Mouse (Mus musculus): ENCODE data around the gene Supt3.

Gene Supt3

DNA sequence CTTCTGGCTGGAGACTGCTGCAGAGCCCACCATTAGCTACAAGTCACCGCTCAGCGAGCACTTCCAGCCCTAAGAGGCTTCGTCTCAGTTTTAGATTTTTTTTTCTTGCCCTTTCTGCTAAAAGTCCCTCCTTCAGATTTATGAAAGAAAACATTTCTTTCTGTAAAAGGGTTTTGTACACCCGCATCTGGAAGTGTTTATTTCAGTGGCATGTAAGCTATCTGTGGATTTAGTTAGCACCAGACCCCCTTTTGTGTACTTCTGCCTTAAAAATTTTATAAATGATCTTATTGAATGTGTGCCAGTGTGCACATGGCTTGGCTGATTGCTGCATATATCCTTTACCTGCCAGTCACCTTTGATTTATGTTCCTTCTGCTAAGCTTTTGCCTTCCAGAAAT is 277.6 kb downstream of the Supt3 start:
- DNase-seq (ENCODE audit: low read depth, low spot score): no peak

DNA sequence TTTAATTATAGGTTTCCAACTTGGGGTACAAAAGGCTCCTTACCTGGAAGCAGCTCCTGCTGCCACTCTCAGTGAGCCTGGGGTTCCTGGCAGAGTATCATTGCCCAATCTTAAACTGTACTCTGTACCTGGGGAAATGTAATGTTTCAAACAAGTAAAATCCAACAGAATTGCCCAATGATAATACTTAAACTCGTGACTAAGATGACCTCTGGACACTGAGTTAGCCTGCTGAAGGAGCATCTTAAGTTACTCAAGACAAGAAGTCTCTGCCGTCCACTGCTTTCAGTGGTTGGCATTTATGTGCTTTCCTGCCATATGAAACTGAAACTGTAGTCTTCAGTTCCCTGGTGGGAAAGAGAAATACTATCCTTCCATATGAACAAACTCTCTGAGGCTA is 279.9 kb downstream of the Supt3 start:
- DNase-seq (ENCODE audit: low read depth, low spot score): no peak

DNA sequence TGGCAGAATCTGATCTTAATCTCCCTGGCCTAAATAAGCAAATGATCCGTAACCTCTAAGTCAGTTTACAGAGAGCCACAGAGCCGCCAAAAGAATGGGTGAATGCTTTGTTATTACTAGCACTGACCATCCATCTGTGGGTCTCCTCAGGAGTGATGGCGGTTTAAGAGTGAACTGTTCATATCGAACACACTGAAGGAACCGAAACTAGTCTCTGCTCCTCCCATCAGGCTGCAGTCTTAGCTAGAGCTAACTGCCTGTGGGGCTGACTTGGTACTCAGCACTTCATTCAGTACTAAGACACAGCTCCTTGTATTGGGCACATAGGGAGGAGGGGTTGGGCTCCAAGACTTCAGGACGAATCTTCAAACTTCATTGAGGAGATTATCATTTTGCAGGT is 280.8 kb downstream of the Supt3 start:
- no peak for DNase-seq (ENCODE audit: low read depth, low spot score)

DNA sequence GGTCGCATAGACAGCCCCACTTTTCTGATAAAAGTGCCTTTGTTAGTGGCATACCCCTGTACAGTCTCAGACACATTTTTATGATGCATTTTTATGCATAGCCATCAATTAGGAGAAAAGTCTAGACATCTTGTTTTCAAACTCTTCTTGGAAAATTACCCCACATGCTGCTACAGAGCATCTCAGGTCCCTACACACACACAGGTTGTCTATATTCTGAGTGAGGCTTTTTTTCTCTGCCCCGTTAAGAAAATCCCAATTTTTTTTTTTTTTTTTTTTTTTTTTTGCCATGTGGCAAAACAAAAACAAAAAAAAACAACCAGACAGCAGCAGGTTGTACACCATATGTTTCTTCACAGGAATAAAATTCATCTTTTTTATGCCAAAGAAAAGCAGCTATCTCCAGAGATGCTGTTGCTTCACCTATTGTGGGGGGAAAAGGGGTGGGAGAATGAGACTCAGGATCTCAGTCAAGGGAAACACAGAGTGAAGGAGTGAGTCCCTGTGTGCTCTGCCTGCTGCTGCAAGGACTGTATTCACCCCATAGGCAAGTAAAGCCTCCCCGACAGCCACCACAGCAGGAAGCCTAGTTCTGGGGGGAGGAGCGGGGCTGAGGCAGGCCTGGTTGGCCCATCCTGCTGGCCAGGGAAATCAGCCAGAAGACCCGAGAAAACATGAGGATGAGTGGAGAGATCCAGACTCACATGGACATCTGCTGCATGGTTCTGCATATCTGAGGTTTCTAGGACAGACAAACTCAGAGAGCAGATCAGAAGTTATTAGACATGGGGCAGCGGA is 281.8 kb downstream of the Supt3 start:
- no peak for DNase-seq (ENCODE audit: low read depth, low spot score)

DNA sequence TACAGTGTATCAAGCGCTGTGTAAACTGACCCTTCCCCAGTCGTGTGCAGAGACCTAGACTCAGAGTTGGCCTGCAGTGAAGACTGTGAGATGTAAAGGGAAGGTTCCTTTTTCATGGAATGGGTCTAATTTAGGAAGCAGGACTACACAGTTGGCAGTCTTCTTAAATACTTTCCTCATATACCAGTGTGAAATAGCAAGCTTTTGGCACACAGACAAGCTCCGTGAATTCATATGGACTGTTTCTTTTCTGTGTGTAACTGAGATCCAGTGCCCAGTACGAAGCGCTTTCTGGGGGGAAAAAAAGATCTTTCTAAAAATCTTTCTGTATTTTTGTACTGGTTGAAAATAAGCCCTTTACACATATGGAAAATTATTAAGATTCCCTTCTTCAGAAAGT is 286.8 kb downstream of the Supt3 start:
- DNase-seq (ENCODE audit: low read depth, low spot score): no peak

DNA sequence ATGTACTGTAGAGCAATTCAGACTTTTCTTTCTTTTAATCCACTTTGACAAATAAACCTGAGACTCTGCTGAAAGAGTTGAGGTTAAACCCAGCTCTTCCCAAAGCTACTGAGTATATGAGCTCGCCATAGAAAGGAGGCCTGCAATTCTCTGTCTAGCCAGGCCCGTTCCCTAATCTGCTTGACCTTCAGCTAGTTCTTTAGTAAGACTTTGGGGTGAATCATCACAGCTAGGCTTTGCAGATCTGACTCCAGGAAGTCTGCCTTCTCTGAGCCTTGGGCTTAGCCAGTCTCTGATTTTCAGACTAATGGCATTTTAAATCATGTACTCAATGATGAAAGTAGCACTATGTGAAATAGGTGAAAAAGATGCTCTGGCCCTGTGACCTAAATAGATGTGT is 288.5 kb downstream of the Supt3 start:
- no peak for DNase-seq (ENCODE audit: low read depth, low spot score)

DNA sequence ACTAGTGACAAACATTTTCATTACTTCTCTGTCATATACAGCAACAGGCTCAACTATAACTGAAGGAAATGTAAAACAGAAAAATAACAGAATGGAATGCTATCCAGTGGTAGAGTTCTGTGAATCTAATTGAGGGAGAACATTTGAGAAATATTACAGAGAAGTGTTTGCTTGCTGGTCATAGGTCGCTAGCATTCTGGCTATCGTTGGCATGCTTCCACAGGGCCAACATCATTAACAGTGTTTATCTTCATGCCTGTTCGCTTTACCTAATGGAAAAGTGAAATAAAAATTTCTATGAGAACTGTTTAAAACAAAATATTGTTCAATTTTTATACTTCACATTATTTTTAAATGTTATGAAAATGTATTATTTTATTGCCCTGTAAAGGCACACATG is 290.5 kb downstream of the Supt3 start:
- no peak for DNase-seq (ENCODE audit: low read depth, low spot score)

DNA sequence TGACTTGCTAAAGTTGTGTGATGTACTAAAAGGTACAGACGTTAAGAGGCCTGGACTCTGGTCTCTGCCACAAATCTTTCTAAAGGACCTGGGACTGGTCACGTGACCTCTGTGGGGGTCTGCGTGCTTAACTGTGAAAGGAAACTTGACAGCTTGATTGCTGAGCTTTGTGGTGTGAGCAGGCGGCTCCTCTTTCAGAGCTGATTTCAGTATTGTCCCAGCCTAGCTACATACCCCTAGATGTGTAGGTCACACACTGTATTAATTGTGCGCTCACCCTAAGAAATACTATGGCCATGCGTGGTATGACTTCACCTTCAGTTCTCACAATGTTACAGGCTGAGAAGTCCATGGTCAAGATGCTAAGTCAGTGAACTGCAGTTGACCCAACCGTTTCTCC is 291.4 kb downstream of the Supt3 start:
- DNase-seq (ENCODE audit: low read depth, low spot score): no peak

DNA sequence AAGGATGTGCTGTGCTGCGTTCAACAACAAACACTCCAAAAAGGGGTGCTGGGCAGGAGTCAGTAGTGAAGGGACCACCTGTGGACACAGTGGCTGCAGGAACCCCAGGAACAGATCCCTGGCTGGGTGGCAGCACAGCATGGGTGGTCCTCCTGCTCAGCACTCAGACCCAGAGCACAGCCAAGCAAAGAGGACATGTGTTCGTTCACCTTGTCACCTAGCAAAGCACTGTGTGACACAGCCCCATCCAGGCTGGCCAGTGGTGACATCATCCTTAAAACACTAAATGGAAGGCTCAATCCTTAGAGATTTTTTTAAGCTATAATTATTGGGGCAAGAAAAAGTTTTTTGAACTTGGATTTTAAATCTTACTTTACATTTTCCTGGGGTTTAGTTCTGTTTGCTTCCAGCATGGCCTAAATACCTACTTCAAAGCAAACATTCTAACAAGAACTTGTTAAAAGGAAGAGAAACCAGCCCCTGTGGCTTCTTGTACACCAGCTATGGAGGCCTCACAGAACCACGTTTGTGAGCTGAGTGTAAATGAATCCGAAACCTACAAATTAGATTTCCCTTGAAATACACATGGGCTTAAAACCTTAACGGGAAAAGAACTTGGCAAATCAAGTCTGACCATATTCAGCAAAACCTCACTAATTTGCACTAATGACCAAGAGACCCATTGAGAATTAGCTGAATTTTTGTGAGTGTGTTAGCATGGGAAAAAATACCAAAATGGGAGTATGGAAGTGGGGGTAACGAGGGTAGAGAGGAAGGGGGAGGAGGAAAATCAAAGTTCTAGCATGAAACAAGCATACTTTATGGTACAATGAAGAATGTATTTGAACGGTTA is 295.8 kb downstream of the Supt3 start:
- DNase-seq (ENCODE audit: low read depth, low spot score): no peak

DNA sequence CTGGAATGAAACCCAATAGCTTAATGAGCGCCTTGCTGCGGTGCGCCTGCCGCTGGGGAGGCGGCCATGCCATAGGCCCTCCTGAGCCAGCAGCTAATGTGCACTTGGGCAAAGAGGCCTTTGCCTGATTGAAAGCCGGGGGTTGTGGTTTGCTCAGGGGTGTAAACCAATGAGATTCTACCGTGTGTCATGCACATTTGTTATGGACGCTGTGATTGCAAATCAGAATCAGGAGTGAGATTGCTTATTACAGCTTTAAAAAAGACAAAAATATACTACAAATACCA is 296.3 kb downstream of the Supt3 start:
- no peak for DNase-seq (ENCODE audit: low read depth, low spot score)

DNA sequence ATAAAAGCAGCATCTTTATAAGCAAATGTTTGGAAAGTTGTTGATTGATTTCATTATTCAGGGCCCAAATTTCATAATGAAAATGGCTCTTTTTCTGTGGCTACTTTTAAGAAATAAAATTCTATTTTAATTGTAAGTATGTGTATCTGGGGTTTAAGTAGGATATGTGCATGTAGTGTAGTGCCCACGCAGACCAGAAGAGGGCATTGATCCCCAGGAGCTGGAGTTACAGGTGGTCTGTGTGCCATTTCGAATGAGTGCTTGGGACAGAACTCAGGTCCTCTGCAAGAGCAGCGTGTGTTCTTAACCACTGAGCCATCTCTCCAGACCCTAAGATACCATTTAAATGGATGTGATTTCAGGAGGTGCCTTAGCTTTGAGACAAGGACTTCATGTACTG is 296.8 kb downstream of the Supt3 start:
- no peak for DNase-seq (ENCODE audit: low read depth, low spot score)

DNA sequence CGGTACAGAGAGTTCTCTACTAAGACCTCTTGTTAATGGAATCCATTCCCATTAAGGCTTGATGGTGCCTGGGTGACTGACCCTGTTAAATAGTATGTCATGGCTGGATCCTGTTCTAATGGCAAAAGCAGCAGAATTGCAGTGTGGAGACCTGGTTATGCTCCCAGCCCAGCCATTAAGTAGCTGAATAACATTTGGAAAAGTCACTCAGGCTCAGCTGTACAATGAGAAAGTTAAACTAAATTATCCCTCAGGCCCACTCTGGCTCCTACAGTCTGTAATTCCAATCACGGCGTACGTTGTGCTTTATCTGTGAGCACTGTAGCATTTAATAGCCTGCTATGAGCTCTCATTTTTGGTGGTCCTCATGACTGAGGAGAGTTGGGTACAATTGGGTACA is 300.0 kb downstream of the Supt3 start:
- DNase-seq (ENCODE audit: low read depth, low spot score): no peak

DNA sequence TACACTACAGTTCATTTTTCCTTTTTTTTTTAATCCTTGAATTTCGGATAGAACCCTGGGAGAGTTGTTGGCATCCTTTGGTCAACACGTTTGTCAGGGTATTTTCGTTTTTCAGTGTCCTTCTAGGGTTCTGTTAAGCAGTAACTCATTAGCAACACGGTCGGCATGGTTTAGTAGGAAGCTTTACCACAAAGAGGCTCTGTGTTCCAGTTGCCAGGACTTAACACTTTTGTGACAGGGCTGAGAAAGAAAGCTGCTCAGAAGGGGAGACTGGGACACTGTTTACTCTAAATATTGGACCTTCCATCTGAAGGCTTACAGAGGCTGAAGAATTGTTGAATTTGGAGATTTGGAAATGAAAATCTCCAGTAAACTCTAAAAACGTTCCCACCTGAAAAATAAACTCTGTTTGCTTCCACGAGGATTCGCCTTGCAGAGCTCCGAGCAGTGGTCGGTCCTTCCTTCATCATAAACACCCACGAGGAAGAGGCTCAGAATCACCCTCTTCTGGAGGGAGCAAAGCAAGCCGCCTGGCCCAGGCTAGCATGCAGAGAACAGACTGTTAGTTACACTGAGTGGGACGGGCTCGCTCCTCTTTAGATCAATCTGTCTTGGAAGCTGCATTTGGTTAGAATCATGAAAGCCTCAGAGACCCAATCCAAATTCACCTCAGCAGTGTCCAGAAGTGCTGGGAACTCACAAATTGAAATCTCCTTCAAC is 301.1 kb downstream of the Supt3 start:
- DNase-seq (ENCODE audit: low read depth, low spot score): no peak

DNA sequence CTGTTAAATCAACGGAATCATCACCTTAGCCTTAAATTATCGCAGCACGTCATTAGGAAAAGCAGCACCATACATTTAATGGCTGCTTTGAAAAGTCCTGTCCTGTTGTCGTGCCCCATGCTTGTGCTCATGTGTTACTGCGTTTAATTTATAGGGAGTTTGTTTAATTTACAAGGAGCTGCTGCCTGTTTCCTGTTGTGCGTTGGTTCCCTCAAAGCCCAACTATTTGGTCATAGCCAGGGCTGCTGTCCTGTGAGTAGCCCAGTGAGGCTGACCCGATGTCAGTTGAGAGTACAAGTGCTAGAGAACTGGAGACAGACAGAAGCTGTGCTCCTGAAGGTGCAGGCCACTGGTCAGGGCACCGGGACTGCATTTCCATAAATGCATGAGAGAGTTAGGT is 304.6 kb downstream of the Supt3 start:
- DNase-seq (ENCODE audit: low read depth, low spot score): no peak

DNA sequence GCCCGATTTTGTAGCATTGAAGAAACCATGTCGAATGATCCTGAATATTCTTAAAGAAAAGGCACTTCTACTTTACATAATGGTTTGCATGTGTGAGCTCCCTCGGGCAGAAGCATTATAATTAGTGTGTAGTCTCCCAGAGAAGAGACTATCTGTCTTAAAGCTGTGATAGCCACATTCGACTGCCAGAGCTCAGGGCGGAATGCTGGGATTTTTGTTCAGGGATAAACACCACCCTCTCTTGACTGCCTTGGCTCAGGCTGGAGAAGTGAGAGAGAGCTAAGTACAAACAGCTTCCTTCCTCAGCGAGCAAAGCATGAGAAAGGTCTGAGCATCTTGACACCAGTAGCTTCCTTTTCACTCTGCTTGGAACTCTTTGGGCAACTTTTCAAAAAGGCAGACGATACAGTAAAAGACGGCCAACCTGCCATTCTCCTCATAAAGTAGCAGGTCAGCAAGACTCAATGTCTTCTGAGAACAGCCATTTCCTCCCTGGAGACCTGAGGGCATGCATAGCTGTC is 305.1 kb downstream of the Supt3 start:
- DNase-seq (ENCODE audit: low read depth, low spot score): no peak

DNA sequence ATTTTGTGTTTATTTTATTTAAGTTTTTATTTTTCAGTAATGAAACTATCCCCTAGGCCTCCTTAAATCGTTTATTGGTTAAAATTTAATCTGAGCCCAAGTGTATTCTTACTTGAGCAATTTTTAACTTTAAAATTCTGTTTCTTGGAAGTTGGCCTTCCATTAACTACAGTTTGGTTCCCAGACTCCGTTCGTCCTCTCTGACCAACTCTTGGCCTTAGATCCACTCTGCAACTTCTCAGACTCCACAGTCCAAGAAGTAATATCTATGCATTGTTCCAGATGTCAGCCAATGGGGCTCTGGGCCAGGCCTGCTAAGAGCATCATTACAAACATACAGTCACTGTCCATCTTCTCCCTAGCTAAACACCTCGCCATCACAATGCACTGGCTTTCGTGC is 309.4 kb downstream of the Supt3 start:
- no peak for DNase-seq (ENCODE audit: low read depth, low spot score)

DNA sequence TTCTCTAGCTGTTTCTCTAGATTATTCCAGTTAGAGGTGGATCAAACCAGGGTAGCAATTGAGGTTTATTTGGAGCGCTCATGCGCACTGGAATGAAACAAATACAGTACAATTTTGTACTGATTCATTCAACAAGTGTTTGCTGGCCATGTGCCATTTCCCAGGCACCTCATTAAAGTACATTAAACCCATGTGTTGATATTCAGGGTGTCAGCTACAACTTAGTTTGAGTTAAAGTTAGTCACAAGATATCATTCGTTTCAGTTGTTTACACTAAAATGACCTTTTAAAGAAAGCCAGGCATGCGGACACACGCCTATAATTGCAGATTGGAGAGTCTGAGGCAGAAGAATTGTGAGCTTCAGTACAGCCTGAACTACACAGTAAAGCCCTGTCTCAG is 310.1 kb downstream of the Supt3 start:
- DNase-seq (ENCODE audit: low read depth, low spot score): no peak

DNA sequence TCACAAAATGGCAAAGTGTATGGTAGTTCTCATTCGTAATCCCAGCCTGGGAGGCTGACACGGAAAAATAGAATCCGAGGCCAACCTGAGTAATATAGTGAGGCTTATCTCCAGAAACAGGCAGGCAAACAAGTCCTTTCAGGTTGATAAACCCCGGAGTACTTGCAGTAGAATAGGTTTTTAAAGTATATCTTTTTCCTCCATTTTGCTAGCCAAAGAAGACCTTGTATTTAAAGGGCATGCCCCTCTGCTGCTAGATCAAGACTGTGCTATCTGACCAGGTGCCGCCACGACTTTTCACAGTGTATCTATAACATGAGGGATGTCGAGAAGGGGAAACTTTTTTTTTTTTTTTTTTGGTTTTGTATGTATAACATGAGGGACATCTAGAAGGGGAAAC is 324.1 kb downstream of the Supt3 start:
- DNase-seq (ENCODE audit: low read depth, low spot score): no peak

DNA sequence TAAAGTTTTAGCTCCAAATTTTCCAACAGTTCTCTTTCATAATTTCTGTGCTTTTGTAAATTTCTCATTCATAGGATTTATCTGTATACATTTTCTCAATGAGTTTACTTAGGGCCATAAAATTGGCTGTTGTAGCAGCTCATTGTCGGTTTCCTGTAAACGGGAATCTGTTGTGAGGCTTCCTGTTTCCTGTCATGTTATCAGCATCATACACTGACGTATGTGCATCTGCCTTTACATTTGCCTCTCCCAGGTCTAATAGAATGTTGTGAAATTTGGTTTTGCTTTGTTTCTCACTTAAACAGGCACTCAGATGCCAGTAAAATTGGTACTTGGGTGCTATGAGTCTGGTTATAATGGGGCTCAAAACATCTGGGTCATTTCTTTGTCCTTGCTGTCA is 338.4 kb downstream of the Supt3 start:
- no peak for DNase-seq (ENCODE audit: low read depth, low spot score)

DNA sequence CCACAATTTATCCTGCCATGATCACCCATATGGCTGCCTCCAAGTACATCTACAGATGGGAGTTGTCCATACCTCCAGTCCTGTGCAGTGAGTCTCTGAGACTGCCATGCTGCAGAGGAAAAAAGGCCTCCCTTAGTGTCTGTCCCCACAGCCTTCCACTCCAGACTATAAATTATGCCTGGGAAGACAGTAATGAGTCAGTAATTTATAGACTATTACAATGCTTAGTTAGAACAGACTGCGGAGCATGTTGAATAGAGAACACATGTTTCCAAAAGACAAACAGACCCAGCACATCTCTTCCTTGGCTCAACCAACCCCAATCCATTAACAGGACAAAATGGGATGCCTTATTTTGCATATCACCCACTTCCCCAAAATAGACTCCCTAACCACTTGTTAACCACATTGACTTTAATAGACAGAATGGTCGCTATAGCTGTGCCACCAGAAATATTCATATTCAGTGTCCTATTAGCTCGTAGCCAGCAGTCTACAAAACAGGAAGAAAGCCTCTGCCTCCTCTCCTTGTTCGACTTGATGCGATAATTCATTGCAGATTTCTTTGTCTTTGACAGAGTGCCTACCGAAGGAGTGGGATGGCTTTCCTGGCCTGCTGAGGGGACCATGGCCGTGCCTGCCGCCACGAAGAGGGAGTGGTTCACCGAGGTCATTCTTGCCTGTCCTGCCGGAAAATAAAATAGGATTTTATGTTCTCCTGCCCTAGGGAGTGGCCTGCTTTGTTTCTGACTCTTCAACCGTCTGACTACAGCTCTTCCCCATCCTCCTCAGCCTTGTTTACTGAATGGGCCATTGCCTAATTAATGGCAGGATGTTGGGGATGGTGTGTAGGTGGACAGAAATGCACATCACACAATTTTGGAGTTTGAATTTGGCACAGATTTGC is 341.9 kb downstream of the Supt3 start:
- DNase-seq (ENCODE audit: low read depth, low spot score): no peak

DNA sequence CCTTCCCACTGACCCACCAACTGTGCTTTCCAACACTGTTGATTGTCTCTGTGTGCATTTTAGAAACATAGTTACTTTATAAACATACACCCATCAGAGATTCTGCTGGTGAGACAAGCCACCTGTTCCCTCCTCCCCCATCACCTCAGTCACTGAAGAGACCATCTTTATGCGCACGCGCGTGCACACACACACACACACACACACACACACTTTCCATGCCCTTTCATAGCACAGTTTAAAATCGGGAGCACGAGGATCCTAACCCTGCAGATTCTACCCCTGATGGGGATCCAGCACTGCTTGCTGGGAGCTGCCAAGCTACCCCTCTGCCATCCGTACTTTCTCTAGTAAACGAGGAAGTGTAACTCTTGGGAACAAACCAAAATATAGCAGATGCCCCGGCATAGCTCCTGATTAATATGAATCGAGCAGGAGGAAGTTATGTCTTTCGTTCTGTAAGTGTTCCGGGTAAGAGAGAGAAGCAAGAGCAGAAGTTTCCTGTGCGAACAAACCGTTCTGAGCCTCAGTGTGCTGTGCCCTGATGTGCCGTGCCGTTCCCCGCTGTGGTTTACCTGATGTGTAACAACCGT is 342.8 kb downstream of the Supt3 start:
- DNase-seq (ENCODE audit: low read depth, low spot score): no peak
